Mouse (Mus musculus): ENCODE measurements around the gene Gm5475. TPM values are rescaled to one million over a fixed set of nuclear protein-coding genes. Genes with fewer than 3 reads are reported as not detected.

Gm5475 gene
- polyA plus RNA-seq, 1 experiment = 0.06 TPM

GRCm38 (mm10) chr15:100411731-100412130 is 10.2 kb upstream of the Gm5475 start:
- no peak for DNase-seq (ENCODE audit: extremely low spot score in 1 of 2, low spot score in 1 of 2)

GRCm38 (mm10) chr15:100413306-100413705 is 8.6 kb upstream of the Gm5475 start:
- DNase-seq (ENCODE audit: extremely low spot score in 1 of 2, low spot score in 1 of 2) = no peak

GRCm38 (mm10) chr15:100414011-100414410 is 7.9 kb upstream of the Gm5475 start:
- no peak for DNase-seq (ENCODE audit: extremely low spot score in 1 of 2, low spot score in 1 of 2)

GRCm38 (mm10) chr15:100414942-100415341 is 7.0 kb upstream of the Gm5475 start:
- no peak for DNase-seq (ENCODE audit: extremely low spot score in 1 of 2, low spot score in 1 of 2)

GRCm38 (mm10) chr15:100415684-100416083 is 6.3 kb upstream of the Gm5475 start:
- DNase-seq (ENCODE audit: extremely low spot score in 1 of 2, low spot score in 1 of 2) = no peak

- DNase-seq (ENCODE audit: extremely low spot score in 1 of 2, low spot score in 1 of 2) = no peak
Observed at GRCm38 (mm10) chr15:100417854-100418450, 4.0 kb upstream of the Gm5475 start.

GRCm38 (mm10) chr15:100419311-100419710 is 2.6 kb upstream of the Gm5475 start:
- DNase-seq (ENCODE audit: extremely low spot score in 1 of 2, low spot score in 1 of 2) = no peak

- no peak for DNase-seq (ENCODE audit: extremely low spot score in 1 of 2, low spot score in 1 of 2)
Observed at GRCm38 (mm10) chr15:100419901-100420745, 1.8 kb upstream of the Gm5475 start.

GRCm38 (mm10) chr15:100421059-100421757 is 739 bp upstream of the Gm5475 start:
- DNase-seq (ENCODE audit: extremely low spot score in 1 of 2, low spot score in 1 of 2) = peak in 1 of 2 experiments; percentile 30

- no peak for DNase-seq (ENCODE audit: extremely low spot score in 1 of 2, low spot score in 1 of 2)
Observed at GRCm38 (mm10) chr15:100422476-100422875, 529 bp downstream of the Gm5475 start.

GRCm38 (mm10) chr15:100422899-100423860 is 1.2 kb downstream of the Gm5475 start:
- DNase-seq (ENCODE audit: extremely low spot score in 1 of 2, low spot score in 1 of 2) = peak; percentile 93 to 97

GRCm38 (mm10) chr15:100423916-100424315 is 2.0 kb downstream of the Gm5475 start:
- DNase-seq (ENCODE audit: extremely low spot score in 1 of 2, low spot score in 1 of 2) = no peak

- DNase-seq (ENCODE audit: extremely low spot score in 1 of 2, low spot score in 1 of 2) = no peak
Observed at GRCm38 (mm10) chr15:100424396-100425122, 2.6 kb downstream of the Gm5475 start, which contains the start of gene Slc11a2. Gene Slc11a2, minus strand, starts transcription at chr15:100425072.

GRCm38 (mm10) chr15:100428296-100428905 is 6.5 kb downstream of the Gm5475 start:
- no peak for DNase-seq (ENCODE audit: extremely low spot score in 1 of 2, low spot score in 1 of 2)

GRCm38 (mm10) chr15:100429959-100430565 is 8.1 kb downstream of the Gm5475 start:
- DNase-seq (ENCODE audit: extremely low spot score in 1 of 2, low spot score in 1 of 2) = no peak

GRCm38 (mm10) chr15:100433234-100433633 is 11.3 kb downstream of the Gm5475 start:
- no peak for DNase-seq (ENCODE audit: extremely low spot score in 1 of 2, low spot score in 1 of 2)

GRCm38 (mm10) chr15:100436112-100436511 is 14.2 kb downstream of the Gm5475 start:
- DNase-seq (ENCODE audit: extremely low spot score in 1 of 2, low spot score in 1 of 2) = no peak

- DNase-seq (ENCODE audit: extremely low spot score in 1 of 2, low spot score in 1 of 2) = no peak
Observed at GRCm38 (mm10) chr15:100436518-100436917, 14.6 kb downstream of the Gm5475 start.
